In genomic region chr12:38788621-38789020, GRCm38 (mm10) we compare ENCODE assay signal across 8 mouse cellular contexts. TPM values are rescaled to one million over a fixed set of nuclear protein-coding genes. Genes with fewer than 3 reads are reported as not detected.
DNase-seq lines count a peak whose midpoint lies in the region; ATAC-seq lines count a peak whose summit lies in the region.

No protein-coding gene starts in this region.

- DNase-seq in cerebellum, postnatal 4 days (ENCODE audit: low spot score in 2 of 2): no peak
- DNase-seq in urinary bladder, adult 18-20 months (ENCODE audit: low spot score in 2 of 2): peak; percentile 20 to 77
- no peak for DNase-seq in urinary bladder, postnatal 10 days (ENCODE audit: low spot score)
- DNase-seq in gastrocnemius, postnatal 25 days: peak; percentile 32
- DNase-seq in spleen, postnatal 4 days (ENCODE audit: low spot score in 2 of 2): no peak

- no peaks in the 10 kb centered on the region for H3K27me3 ChIP-seq in intestine, embryonic 15.5 days (replicated peaks)
- H3K27me3 ChIP-seq in lung, embryonic 16.5 days (ENCODE audit: control insufficient read depth, insufficient read depth, low read depth, low read length): no peaks in the 10 kb centered on the region

- no peak overlapping the region for H3K9ac ChIP-seq in intestine, embryonic 15.5 days
- H3K9ac ChIP-seq in lung, embryonic 16.5 days (ENCODE audit: low read length): no peak overlapping the region

- 13% methylated on average over 6 of the region's 6 CpGs for WGBS in intestine, embryonic 15.5 days
- WGBS in lung, embryonic 16.5 days: 8% methylated on average over 6 of the region's 6 CpGs

- no peaks in the 10 kb centered on the region for H3K36me3 ChIP-seq in intestine, embryonic 15.5 days
- no peaks in the 10 kb centered on the region for H3K36me3 ChIP-seq in lung, embryonic 16.5 days (ENCODE audit: control insufficient read depth, insufficient read depth, low read length)

- peak; percentile 81 for ATAC-seq in cerebellum, adult (ENCODE audit: insufficient number of reproducible peaks, low FRiP score, low TSS enrichment)
- ATAC-seq in intestine, embryonic 15.5 days: peak; percentile 97
- ATAC-seq in lung, embryonic 16.5 days (ENCODE audit: low read depth): peak; percentile 93

- peaks cover 5% of the 10 kb centered on the region for H3K4me1 ChIP-seq in intestine, embryonic 15.5 days (replicated peaks)
- peaks cover 15% of the 10 kb centered on the region for H3K4me1 ChIP-seq in lung, embryonic 16.5 days (replicated peaks; ENCODE audit: control insufficient read depth, insufficient read depth, low read length)

- H3K9me3 ChIP-seq in intestine, embryonic 15.5 days: no peaks in the 10 kb centered on the region
- no peaks in the 10 kb centered on the region for H3K9me3 ChIP-seq in lung, embryonic 16.5 days (ENCODE audit: control insufficient read depth, low read length)

- H3K4me2 ChIP-seq in intestine, embryonic 15.5 days (replicated peaks): peak overlapping the region; percentile 37; the same call in 1 of the 2 replicates
- peak overlapping the region; percentile 45 for H3K4me2 ChIP-seq in lung, embryonic 16.5 days (ENCODE audit: low read depth, low read length)

- no peak overlapping the region for H3K4me3 ChIP-seq in intestine, embryonic 15.5 days (replicated peaks)
- H3K4me3 ChIP-seq in lung, embryonic 16.5 days (ENCODE audit: low read length): no peak overlapping the region

- H3K27ac ChIP-seq in intestine, embryonic 15.5 days: no peak overlapping the region
- H3K27ac ChIP-seq in lung, embryonic 16.5 days (ENCODE audit: low read length): peak overlapping the region; percentile 26; the same call in 1 of the 2 replicates

RNA-seq across cellular contexts. Expression of gene Etv1, which starts 9.4 kb away (rescaled TPM):
- total RNA-seq in gastrocnemius, postnatal 25 days (2021): 1 to 10 TPM; 2.6 to 5.3 TPM
- 28.9 and 35.1 TPM in 2 replicates for polyA plus RNA-seq in intestine, embryonic 15.5 days (2015; fragmentation: Nextera tagmentation; extraction: Ambion mirVana)
- 43.6 and 49.2 TPM in 2 replicates for polyA plus RNA-seq in lung, embryonic 16.5 days (2015; fragmentation: Nextera tagmentation; extraction: Ambion mirVana)

Comparison
In these comparisons a context has a peak if more than half of its experiments do, and no peak if none do; other contexts are left out.
1. DNase-seq: peak in urinary bladder, adult 18-20 months (2 of 2) and gastrocnemius, postnatal 25 days (single experiment); none in cerebellum, postnatal 4 days (0 of 2), urinary bladder, postnatal 10 days (single experiment) and spleen, postnatal 4 days (0 of 2).
2. Peak in every context shown above with its lines, with median percentiles within 50 percentile points of each other: ATAC-seq.